Mouse (Mus musculus) left cerebral cortex, postnatal 14 days (tissue): ENCODE measurements at regions not wholly inside any gene's neighbourhood (a gene's known extent, or its start where the extent isn't known, plus 50 kb on each side); places are given as distances from the start of the nearest gene placed in this dataset.

Experiments used
- DNase-seq, 2 experiments: peaks; one replicate each; pipeline ENCODE4 v3.0.0; 2021 to 2022; ENCODE audit warnings: low spot score in 2 of 2, mixed read lengths in 1 of 2
- intact Hi-C: fragments of 180-260 bp; cut with DNase I; formaldehyde crosslinking; loops from one replicate; pipeline ENCODE4 v1.15.1; 2025

DNA sequence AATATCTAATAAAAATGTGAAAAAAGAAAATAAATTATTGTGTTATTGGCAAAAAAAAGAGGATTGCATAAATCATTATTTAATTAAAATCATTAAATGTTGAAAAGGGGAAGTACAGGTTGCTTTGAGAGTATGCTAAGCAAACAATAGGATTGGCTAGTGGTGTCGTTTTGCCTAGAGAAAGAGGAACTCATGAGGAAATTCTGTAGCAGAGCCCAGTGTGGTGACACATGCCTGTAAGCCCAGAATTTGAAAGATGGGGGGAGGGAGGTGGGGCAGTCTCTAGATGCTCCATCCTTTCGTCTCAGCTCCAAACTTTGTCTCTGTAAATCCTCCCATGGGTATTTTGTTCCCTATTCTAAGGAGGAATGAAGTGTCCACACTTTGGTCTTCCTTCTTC, 388.3 kb downstream of the Rpl36a-ps1 start:
- no peak for DNase-seq

DNA sequence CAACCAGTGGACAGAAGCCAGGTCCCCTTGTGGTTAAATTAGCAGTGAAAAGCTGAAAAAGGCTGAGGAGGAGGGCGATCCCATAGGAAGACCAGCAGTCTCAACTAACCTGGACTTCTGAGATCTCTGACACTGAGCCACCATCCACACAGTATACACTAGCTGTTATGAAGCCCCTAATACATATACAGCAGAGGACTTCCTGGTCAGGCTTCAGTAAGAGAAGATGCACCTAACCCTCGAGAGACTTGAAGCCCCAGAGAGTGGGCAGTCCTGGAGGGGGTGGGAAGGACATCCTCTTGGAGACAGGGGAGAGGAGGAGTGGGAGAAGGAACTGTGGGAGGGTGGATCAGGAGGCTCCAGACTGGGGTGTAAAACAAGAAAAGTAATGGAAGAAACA, 397.9 kb downstream of the Rpl36a-ps1 start:
- intact Hi-C loops: no loop called here
- DNase-seq: no peak

More for the DNA sequence above, 388.3 kb downstream of the Rpl36a-ps1 start:
- intact Hi-C loops: no loop called here

DNA sequence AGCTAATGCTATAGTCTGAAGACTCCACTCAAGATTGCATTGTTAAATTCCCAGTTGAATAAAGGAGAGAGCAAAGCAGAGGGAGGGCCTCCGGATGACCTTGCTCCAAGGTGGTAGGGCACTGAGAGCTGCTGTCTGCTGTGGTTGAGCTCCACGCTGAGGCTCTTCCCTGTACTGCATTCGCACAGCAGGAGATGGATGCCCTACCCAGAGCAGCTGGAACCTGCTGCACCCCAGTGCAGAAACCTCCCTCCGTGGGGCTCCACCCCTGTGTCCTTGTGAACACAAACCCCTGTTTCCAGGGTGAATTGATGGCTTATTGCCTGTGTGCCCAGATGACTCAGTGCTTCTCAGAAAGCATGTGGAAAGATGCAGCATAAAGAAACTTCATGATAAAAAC, 404.3 kb downstream of the Rpl36a-ps1 start:
- intact Hi-C loops: no loop called here
- DNase-seq: peak; percentile 29 to 34

DNA sequence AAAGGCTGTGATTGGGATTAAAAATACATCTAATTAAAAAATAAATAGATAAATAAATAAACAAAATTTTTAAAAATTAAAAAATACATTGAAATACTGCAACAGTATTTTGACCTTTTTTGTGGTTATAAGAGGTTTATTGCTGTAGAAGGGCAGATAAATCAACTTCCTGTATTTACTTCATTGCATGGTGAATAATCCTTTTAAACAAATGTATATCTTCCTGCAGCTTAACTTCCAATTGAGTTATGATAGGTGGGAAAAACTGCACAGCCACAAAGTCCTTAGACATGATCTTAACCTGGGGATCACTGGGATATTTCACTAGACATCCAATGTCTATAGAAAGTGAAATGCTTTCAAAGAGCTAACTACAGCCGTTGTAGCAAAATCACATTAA, 402.1 kb upstream of the Dach1 start:
- no peak for DNase-seq
- intact Hi-C loops: no loop called here

DNA sequence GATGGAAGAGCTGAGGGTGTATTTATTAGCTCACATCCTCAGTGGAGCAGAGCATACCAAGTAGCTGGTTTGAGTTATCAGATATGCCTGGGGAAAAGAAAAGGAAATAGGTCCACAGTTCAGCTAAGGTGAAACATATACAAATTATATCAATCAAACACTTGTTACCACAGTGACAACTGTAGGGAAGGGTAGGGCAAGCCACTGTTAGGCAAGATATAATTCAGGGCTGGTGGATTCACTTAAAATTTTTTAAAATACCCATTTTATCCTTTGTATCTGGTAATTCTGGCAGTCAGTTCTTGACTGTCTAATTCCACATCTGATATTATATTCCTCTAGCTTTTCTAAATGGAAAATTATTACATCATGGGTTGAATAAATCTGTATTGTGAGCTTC, 392.4 kb upstream of the Dach1 start:
- intact Hi-C loops: no loop called here

DNA sequence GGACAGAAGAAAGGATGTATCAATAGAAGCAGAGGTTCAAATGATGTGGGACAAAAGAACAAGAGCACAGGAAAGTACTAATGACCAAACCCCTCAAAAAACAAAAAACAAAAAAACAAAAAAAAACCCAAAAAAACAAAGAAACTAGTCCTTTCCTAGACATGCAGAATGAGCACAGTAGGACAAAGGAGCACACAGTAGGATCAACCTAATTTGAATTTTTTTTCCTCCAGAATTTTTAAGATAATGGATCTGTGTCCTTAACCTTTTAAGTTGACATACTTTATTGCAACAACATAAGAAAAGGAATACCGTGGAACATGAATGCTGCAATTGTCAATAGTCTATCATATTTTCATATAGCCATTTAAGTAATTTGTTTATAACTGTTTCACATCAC, 370.2 kb upstream of the Dach1 start:
- DNase-seq: no peak
- intact Hi-C loops: no loop called here

More for the DNA sequence above, 392.4 kb upstream of the Dach1 start:
- no peak for DNase-seq

DNA sequence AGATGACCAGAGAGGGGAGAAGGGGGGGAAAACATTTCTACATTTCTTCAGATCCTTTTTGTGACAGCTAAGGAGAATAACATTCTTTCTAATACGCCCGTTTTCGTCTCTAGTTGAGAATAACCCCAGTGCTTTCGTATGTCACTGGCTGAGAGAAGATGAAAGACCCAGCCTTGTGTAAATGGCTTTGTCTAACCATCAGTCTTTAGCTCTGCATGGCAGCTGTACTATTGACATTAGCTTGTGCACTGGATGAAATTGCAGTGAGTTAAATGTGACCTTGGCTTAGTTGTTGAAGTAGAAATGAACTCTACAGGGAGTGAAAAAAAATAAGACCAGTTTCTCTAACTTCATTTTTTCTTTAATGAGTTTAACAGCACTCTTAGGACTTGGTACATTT, 368.7 kb upstream of the Dach1 start:
- DNase-seq: no peak
- intact Hi-C loops: no loop called here

DNA sequence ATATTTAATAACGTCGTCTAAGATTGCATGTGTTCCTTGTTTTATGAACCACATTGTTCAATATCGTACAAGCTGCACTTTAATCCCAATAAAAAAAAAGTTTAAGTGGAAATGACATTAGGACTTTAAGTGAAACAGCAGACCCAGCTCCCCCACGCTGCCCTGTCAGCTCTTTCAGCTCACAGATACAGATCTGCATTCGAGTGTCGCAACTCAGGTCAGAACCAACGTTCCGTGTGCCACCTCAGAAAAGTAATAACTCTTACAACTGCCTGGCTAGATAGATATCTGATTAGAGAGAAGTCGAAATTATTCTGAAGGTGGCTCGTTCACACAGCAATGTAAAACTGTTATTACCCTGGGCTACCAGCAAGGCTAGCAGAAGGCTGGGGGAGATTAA, 364.0 kb upstream of the Dach1 start:
- intact Hi-C loops: no loop called here
- DNase-seq: no peak

DNA sequence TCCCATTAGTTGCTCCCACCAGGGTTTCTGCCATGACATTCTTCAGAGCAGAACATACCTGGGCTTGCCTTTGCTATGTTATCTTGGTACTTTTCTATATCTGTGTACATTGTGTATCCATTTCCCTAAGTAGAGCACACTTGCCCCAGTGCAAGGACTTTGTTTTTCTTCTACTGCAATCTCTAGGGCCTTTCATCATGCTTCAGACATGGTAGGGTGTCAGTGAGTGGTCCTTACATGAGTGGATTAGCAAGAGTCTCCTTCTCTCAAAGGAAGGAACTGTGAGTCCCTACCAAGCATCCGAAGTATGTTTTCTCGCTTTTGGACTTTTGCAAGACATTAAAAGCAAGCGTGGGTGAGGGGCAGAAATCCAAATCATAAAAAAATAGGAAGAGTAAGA, 351.4 kb upstream of the Dach1 start:
- no peak for DNase-seq
- intact Hi-C loops: no loop called here

DNA sequence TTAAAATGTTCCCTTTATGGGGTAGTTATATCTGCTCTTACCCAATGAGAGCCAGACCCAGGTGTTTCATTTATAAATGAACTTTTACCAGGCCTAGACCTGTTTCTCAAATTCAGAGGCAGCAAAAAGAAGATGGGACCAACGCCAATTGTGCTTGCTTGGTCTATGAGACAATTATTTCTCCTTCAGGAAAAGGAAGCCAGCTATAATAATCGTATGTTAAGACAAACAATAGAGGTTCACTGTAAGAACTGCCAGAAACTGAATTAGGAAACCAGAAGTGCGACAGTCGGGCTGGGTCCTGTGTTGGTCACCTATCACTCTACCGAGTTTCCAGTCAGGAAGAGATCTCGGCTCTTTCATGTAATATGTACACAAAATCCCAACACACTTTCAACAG, 335.8 kb upstream of the Dach1 start:
- DNase-seq: no peak
- intact Hi-C loops: no loop called here

DNA sequence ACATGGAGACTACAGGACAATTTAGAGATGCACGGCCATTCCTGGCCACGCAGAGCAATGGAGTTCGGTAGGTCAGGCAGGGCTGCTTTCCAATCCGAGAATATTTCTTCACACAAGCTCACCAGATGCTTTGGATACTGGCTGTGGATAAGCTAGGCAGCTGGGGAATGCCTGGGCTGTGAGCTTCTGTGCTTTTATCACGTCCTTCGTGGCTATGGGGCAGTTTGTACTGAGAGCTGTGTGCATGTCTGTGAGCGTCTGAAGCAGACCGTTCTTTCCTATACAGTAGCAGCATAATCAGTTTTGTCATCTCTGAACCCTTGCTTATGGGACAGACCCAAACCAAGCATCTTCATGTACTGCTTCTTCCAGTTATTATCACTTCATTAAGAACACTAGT, 307.9 kb upstream of the Dach1 start:
- intact Hi-C loops: no loop called here
- DNase-seq: no peak

DNA sequence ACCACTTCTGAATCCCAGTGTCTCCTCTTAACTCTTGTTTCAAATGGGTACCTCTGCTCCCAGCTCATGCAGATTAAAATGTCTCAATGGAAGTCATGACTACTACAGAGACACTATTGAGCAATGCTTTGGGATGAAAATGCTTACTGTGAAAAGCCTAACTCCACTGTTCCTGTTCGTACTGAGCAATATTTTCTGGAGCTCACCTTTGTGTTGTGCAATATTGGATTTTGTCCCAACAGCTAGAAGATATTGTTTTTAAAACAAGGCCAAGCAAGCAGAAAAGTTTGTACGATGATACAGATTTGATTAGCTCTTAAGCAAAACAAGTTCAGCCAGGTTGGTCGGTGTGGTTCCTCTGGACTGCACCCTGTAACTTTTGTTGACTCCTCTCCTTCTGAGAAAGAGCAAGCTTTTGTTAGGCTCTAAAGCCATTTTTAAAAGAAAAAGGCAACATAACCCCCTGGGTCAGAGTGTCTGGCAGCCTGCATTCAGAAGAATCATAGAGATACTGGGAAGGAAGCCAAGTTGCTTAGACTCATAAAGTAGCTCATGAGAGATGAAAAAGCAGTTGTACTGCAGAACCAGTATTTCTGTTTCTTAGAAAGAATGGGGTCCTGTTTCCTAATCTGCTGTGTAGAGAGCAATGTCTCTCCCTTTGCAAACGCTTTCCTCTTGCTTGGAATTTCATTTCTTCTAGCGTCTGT, 302.4 kb upstream of the Dach1 start:
- no peak for DNase-seq
- intact Hi-C loops: no loop called here

DNA sequence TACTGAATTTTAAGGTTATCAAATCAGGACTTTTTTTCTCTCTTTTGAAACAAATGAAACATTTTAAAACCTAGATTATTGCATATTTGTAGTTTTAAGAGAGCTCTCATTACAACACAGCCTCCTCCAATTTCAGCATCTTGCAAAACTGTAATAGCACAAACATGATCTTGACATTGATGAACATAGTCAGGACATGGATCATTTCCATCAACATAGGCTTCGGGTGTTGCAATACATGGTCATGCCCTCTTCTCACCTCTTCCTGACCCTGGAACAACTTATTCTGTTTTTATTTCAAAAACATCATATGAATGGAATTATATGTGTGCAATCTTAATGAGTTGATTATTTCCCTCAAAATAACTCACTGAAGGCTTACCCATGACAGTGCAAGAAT, 284.9 kb upstream of the Dach1 start:
- DNase-seq: no peak
- intact Hi-C loops: no loop called here

DNA sequence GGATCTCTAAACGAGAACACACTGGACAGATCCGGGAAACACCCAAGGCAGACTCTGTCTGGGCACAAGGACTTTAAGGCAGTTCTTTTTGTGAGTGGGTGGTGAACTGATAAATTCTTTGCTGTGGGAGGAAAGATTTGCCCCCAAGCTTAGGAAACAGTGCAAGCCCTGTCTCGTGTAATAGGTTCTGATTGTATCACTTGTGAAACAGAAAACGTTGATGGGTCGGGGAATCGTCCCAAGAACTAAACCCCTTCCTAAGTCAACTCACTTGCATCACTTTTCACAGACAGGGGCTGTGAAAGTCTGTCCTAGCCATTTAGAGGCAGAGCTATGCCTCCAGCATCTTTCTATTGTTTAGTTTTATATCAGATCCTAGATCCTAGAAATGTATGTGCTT, 282.6 kb upstream of the Dach1 start:
- intact Hi-C loops: no loop called here
- no peak for DNase-seq

DNA sequence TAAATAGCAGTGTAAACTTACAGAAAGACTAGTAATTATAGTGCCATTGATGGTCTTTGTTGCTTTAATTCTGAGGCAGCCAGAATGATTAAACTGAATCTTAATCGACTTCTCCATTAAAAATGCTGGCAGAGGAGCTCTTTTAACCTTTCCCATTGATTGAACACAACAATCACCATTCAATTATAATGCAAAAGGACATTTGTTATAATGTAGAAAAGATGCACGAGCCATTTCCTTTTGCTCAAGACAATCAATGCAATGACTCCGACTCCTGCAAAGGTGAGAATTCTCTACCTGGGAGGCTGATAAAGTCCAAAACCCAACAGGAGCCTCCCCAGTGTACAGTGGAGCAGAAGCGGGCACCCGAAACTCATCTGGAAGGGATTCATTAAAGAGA, 280.0 kb upstream of the Dach1 start:
- DNase-seq: no peak
- intact Hi-C loops: no loop called here

DNA sequence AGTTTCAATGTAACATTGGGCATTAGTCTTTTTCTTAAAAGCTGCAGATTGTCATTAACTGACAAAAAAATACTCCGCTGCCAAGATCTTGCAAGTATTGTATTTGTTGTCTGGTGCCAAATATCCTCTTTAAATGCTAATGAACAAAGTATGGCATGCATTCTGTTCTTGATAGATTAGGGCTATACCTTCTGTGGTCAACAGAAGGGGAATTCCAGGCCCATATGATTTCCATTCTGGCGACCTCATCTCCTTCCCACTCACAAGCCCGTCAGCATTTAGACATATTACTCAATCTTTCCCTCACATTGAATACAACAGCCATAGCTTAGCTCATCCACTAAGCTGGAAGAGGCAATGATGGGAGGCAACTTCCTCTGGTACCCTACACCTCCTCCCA, 272.8 kb upstream of the Dach1 start:
- DNase-seq: no peak

DNA sequence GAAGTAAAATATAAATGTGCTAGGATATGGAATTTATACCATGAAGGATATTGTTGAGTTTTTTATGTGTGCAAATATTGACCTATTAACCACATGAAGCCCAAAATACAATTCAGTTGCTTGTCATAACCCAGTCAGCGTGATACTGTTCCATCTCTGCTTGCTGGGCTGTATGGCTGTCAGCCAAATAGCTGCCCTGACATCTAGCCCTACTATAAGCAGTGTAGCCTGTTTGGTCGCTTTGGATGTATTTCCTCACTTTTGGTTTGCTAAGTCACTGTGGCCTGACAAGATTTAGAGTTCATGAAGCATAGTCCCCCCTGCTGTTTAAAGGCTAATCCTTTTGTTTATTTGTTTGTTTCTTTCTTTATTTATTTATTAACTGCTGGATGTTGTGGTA, 272.4 kb upstream of the Dach1 start:
- intact Hi-C loops: no loop called here
- DNase-seq: no peak

More for the DNA sequence above, 272.8 kb upstream of the Dach1 start:
- intact Hi-C loops: no loop called here

DNA sequence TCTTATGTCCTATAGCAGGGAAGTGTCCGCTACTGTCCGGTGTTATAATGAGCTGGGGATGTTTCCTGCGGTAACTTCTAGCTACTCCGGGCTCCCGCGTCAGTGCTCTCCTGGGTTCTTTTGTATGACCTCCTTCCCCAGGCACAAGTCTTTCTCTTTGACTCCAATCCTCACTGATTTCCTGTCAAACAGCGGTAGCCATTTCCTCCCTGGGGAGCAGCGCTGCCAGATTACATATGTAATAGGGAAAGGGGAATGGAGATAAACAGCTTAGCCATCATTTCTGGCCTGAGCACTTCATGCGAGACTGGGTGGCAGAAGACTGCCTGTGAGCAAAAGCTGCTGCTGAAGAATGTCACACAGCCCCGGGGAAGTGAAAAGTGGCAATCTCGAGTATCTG, 262.4 kb upstream of the Dach1 start:
- no peak for DNase-seq
- intact Hi-C loops: no loop called here

DNA sequence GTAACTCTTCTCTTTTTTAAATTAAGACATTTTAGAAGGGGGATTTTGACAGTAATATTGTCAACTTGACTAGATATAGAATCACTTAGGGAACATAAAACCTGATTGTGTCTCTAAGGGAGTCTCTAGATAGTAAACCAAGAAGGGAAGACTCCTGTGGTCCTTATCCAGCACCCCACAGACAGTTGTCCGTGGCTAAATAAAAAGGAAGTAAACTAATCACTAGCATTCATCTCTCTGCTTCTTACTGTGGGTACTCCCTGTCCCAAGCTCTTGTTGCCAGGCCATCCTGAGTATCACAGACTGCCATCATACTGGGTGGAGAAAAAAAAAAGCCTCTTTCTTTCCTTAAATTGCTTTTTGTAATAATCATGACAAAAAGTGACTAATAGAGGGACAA, 248.2 kb upstream of the Dach1 start:
- no peak for DNase-seq
- intact Hi-C loops: no loop called here

DNA sequence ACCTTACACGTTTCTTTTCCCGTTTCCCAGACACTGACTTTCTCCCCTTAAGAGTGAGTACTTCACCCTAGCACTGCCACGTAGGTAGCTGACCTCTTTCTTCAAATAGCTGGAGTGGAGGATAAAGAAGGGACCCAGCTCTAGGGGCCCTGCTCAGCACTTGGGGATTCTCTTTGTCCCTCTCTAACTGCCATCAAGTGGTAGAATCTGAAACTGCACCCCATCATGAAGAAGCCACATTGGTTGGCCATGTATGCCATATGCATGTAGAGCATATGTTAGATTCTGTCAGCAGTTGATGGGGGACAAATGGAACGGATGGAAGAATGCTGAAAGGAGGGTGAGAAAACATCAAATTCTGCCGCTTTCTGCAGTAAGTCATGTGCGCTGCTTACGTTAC, 244.6 kb upstream of the Dach1 start:
- DNase-seq: no peak
- intact Hi-C loops: no loop called here

DNA sequence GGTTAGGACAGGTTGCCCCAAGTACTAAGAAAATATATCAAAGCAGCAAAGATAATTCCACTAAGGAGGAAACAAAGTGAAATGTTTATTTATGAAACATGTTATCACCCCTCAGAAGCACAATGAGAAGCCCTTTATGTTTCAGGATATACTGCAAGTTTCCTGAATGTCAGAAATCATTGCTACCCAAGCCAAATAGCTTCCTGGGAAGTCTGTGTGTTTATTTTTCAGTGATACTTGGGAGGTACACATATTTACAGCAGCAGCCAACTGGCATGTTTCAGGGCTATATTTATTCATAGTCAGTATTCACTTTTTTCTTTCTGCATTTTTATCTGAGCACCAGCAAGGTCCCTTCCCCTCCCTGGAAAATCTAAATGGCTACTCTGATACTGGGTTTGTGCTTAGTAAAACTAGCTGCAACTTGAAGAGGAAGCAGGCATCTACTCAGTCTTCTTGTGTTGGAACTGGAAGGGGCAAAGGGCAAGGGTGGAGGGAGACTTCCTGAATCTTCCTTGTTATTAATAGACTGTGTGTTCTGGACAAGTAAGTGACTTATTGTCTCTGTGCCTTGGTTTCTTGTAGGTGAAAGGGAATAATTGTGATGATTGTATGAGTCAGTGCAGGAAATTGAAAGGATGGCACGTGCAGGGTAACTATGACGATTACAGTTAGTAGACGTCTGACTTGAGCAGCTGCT, 236.5 kb upstream of the Dach1 start:
- intact Hi-C loops: no loop called here
- peak in 1 of 2 experiments; percentile 5 for DNase-seq
